Mouse (Mus musculus) gonadal fat pad, adult 2 months (tissue): Measurements from ENCODE around the gene Ccdc57. TPM values are rescaled to one million over a fixed set of nuclear protein-coding genes. Genes with fewer than 3 reads are reported as not detected.
A peak's percentile ranks its signal among the peaks of the same experiment; 100 is the strongest.
"Not testable (repeated sequence)": the region's sequence is repeated elsewhere in the genome, so short reads cannot be mapped to it uniquely, and the experiment has no call there.

Source experiments
- DNase-seq: peaks from one replicate; pipeline ENCODE4 v3.0.0-alpha.2; 2012; ENCODE audit warnings: low read depth
- polyA plus RNA-seq: library from polyadenylated mRNA; depleted of rRNA; stranded (reverse); fragments of >200 nt; gene quantifications from 2 replicates; pipeline ENCODE4 v1.2.3, GENCODE M21; 2012

Ccdc57 gene
- polyA plus RNA-seq, 1 experiment = 5.6 TPM

GRCm38 (mm10) chr11:120821076-120821922 lies 111.4 kb downstream of the Ccdc57 start:
- no peak for DNase-seq

- no peak for DNase-seq
Measured at GRCm38 (mm10) chr11:120820546-120820945, 112.1 kb downstream of the Ccdc57 start.

- no peak for DNase-seq
Measured at GRCm38 (mm10) chr11:120819556-120819955, 113.1 kb downstream of the Ccdc57 start.

GRCm38 (mm10) chr11:120818251-120818650 lies 114.4 kb downstream of the Ccdc57 start:
- no peak for DNase-seq

- no peak for DNase-seq
Measured at GRCm38 (mm10) chr11:120817358-120817757, 115.3 kb downstream of the Ccdc57 start.

GRCm38 (mm10) chr11:120812068-120812467 lies 120.6 kb downstream of the Ccdc57 start:
- no peak for DNase-seq

GRCm38 (mm10) chr11:120808010-120808409 lies 124.7 kb downstream of the Ccdc57 start:
- DNase-seq = no peak

- DNase-seq = no peak
Measured at GRCm38 (mm10) chr11:120805375-120806298, 127.0 kb downstream of the Ccdc57 start.

- DNase-seq = no peak
Measured at GRCm38 (mm10) chr11:120804769-120805168, 127.9 kb downstream of the Ccdc57 start.

GRCm38 (mm10) chr11:120804274-120804673 lies 128.4 kb downstream of the Ccdc57 start:
- DNase-seq = no peak

GRCm38 (mm10) chr11:120800061-120800904 lies 132.4 kb downstream of the Ccdc57 start:
- DNase-seq = peak; percentile 85

GRCm38 (mm10) chr11:120799316-120799890 lies 133.3 kb downstream of the Ccdc57 start:
- no peak for DNase-seq

- DNase-seq = no peak
Measured at GRCm38 (mm10) chr11:120798244-120798643, 134.4 kb downstream of the Ccdc57 start.

GRCm38 (mm10) chr11:120796614-120796946 lies 136.1 kb downstream of the Ccdc57 start:
- no peak for DNase-seq

GRCm38 (mm10) chr11:120795756-120796613 lies 136.7 kb downstream of the Ccdc57 start, which contains the start of gene Dus1l:
Gene Dus1l (minus strand): TSS chr11:120796403.
- DNase-seq = peak; percentile 59

GRCm38 (mm10) chr11:120792652-120793051 lies 140.0 kb downstream of the Ccdc57 start:
- peak; percentile 63 for DNase-seq

GRCm38 (mm10) chr11:120789810-120790209 lies 142.9 kb downstream of the Ccdc57 start:
- no peak for DNase-seq

- no peak for DNase-seq
Measured at GRCm38 (mm10) chr11:120789355-120789754, 143.3 kb downstream of the Ccdc57 start.

GRCm38 (mm10) chr11:120788460-120788859 lies 144.2 kb downstream of the Ccdc57 start:
- not testable (repeated sequence) for DNase-seq

- DNase-seq = no peak
Measured at GRCm38 (mm10) chr11:120785145-120785544, 147.5 kb downstream of the Ccdc57 start.
